Mouse (Mus musculus): ENCODE results near the gene Gdap1l1.

DNA sequence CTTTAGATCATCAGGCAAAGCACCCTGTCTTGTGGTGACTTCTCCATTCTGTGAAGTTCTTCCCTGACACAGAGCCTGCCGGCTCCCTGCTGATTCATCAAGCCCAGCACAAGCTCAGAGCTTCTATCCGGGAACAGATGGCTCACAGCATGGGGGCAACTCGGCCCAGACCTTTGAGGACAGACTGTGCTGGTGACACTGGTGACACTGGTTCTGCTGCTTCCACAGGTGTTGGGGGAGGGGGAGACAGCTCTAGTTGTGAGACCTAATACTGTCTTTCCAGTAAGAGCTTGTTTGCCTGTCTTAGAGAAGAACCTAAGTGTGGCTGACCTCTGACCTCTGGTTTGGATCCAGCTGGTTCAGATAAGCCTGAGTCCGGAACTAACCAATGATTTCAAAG, 4.3 kb upstream of the Gdap1l1 start:
- TF ChIP-seq CTCF (IDR thresholded peaks at IDR 0.05; ENCODE audit: control insufficient read depth, insufficient read depth, low read length) (no peak), POLR2A (IDR thresholded peaks at IDR 0.05; ENCODE audit: borderline replicate concordance, control insufficient read depth, low read depth, low read length) (no peak)
